Mouse (Mus musculus) testis, adult 2 months (tissue): ENCODE data around the gene Egfem1. TPM values are rescaled to one million over a fixed set of nuclear protein-coding genes. Genes with fewer than 3 reads are reported as not detected.

Experiments used
- H3K27ac ChIP-seq: fragments of 200-500 bp; 2 replicates; pipeline ENCODE4 v1.5.1; 2012; ENCODE audit warnings: low read depth, low read length; ENCODE audit not compliant: control insufficient read depth, insufficient read depth
- H3K27me3 ChIP-seq: fragments of 200-500 bp; 2 replicates; pipeline ENCODE4 v1.6.1; 2012; ENCODE audit warnings: mild to moderate bottlenecking, low read length, moderate library complexity; ENCODE audit not compliant: control insufficient read depth, insufficient read depth
- H3K36me3 ChIP-seq: fragments of 200-500 bp; 2 replicates; pipeline ENCODE4 v1.6.1; 2012; ENCODE audit warnings: mild to moderate bottlenecking, low read length; ENCODE audit not compliant: control insufficient read depth, insufficient read depth
- H3K4me1 ChIP-seq: fragments of 200-500 bp; 2 replicates; pipeline ENCODE4 v1.6.1; 2012; ENCODE audit warnings: low read length; ENCODE audit not compliant: control insufficient read depth, insufficient read depth
- H3K4me3 ChIP-seq: fragments of 200-500 bp; 2 replicates; pipeline ENCODE4 v1.5.1; 2012; ENCODE audit warnings: low read depth, mild to moderate bottlenecking, low read length, moderate library complexity, mixed read lengths; ENCODE audit not compliant: control insufficient read depth
- CTCF ChIP-seq: fragments of 200-500 bp; IDR thresholded peaks from 2 replicates; pipeline ENCODE4 v1.5.1; 2012; ENCODE audit warnings: low read depth, mild to moderate bottlenecking, inconsistent platforms, low read length, moderate library complexity; ENCODE audit not compliant: control insufficient read depth, insufficient read depth, insufficient replicate concordance
- POLR2A ChIP-seq: fragments of 200-500 bp; IDR thresholded peaks from 2 replicates; pipeline ENCODE4 v1.6.1; 2012; ENCODE audit warnings: low read depth, mild to moderate bottlenecking, inconsistent platforms, low read length, moderate library complexity; ENCODE audit not compliant: control insufficient read depth
- polyA plus RNA-seq: library from polyadenylated mRNA; depleted of rRNA; stranded (reverse); fragments of >200 nt; gene quantifications from 2 replicates; pipeline ENCODE4 v1.2.3, GENCODE M21; 2012

The Egfem1 gene
- polyA plus RNA-seq, 1 experiment = 0.62 TPM

DNA sequence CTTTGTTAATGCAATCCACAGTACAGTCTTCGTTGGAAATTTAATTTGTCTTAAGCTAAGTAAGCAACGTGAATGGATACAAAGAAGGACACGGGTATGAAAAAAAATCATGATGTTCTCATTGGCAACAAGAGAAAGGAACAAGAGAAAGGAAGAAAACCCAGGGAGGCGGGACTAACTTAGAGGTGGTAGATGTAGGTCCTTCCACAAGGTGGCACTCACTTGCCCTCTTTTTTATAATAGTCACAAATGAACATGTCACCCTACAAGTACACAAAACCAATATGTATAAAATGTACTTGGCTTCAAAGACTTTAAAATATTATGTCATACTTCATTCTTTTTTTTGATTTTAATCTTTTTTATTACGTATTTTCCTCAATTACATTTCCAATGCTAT, 288.7 kb downstream of the Egfem1 start:
- no peaks in the 10 kb centered on the region for H3K36me3 ChIP-seq
- no peaks in the 10 kb centered on the region for H3K4me1 ChIP-seq
- no peak overlapping the region for H3K27ac ChIP-seq
- TF ChIP-seq POLR2A = no peak
- TF ChIP-seq CTCF = no peak
- no peak overlapping the region for H3K4me3 ChIP-seq
- H3K27me3 ChIP-seq = no peaks in the 10 kb centered on the region

DNA sequence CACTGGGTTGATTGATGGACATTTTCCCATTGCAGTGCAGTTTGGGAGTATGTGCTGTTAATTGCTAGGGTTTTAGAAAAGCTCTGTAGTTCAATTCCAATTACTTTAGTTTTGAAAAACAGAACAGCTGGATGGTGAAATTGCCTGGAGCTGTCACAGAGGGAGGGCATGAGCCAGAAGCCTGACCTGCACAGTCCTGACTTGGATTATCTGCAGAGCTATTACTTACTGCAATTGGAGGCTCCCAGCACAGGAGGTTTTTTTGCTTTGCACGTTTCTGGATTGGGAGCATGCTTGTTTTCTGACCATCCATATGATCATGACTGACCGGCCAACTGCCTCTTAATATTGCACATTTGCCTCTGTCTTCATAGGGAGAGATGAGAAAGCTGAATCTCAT, 299.4 kb downstream of the Egfem1 start:
- Histone ChIP-seq H3K27me3 (no peaks in the 10 kb centered on the region), H3K4me3 (no peak overlapping the region), H3K36me3 (no peaks in the 10 kb centered on the region), H3K27ac (no peak overlapping the region), H3K4me1 (no peaks in the 10 kb centered on the region)
- no peak for TF ChIP-seq POLR2A
- no peak for TF ChIP-seq CTCF

- H3K27ac ChIP-seq = no peak overlapping the region
- no peaks in the 10 kb centered on the region for H3K4me1 ChIP-seq
- no peak overlapping the region for H3K4me3 ChIP-seq
- TF ChIP-seq POLR2A (no peak), CTCF (no peak)
- no peaks in the 10 kb centered on the region for H3K27me3 ChIP-seq
- H3K36me3 ChIP-seq = no peaks in the 10 kb centered on the region
Observed at GRCm38 (mm10) chr3:29399064-29399463, 317.2 kb downstream of the Egfem1 start.

DNA sequence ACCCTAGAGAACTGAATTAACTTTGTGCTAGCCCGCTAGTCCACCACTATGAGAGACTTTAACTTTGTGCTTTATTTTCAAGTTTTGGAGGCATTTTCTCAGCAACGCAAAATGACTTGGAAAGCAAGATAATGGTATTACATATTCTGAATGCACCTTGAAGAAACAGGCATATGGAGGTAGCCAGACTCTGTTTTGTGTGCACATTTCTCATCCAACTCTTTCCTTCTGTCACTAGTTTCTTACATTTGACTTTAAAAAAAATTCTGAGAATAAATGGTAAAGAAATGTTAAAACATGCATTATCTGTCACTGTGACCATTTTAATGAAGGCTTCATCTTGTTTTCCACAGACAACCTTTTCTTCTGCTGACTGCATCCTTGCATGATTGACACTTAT, 339.8 kb downstream of the Egfem1 start:
- H3K27ac ChIP-seq = no peak overlapping the region
- TF ChIP-seq POLR2A (no peak), CTCF (no peak)

DNA sequence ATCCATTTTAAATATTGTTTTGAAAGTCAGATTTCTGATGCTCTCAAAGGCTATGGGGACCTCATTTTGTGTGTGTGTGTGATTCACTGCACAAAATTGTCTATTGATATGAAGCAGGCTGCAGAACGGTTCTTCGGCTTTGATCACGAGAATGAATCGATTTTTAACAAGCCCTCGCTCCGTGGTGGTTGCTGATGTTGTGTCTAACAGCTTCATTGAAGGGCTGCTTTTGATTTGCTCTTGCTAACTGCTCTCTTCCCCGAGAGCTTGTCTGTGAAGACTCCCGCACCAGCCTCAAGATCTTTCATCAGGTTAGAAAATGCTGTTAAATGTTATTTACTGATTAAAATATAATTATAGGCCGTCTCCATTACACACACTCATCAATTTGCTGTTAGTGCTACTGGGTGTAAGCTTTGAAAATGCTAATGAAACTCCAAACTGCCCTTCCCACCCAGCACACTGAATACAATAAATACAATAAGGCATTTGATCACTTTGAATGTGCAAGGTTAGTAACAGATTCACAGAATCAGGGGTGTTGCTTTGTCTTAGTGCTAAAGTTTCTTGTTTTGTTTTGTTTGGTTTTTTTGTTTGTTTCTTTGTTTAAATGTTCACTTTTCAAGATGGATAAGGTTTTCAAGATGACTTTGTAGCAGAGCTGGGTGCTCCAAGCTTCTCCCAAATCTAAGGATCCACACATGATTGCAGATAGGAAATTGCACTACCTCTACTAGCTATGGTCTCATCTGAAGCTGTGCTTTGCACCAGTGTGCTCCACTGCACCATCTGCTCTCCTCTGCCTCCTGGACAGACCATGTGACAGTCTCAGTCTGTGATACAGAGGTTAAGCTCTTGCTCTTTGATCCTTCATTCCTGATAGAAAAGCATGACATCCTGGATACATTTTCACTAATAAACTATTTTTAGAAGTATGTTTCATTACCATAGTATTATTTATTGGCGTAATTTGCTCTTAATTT, 350.6 kb downstream of the Egfem1 start:
- TF ChIP-seq CTCF = no peak
- H3K27ac ChIP-seq = no peak overlapping the region
- no peak overlapping the region for H3K4me3 ChIP-seq
- no peaks in the 10 kb centered on the region for H3K27me3 ChIP-seq
- H3K36me3 ChIP-seq = no peaks in the 10 kb centered on the region
- H3K4me1 ChIP-seq = no peaks in the 10 kb centered on the region

More for the DNA sequence above, 339.8 kb downstream of the Egfem1 start:
- Histone ChIP-seq H3K27me3 (no peaks in the 10 kb centered on the region), H3K4me1 (no peaks in the 10 kb centered on the region), H3K4me3 (no peak overlapping the region), H3K36me3 (no peaks in the 10 kb centered on the region)

GRCm38 (mm10) chr3:29443024-29443423, 361.2 kb downstream of the Egfem1 start:
- Histone ChIP-seq H3K27ac (no peak overlapping the region), H3K4me3 (no peak overlapping the region), H3K36me3 (no peaks in the 10 kb centered on the region), H3K27me3 (no peaks in the 10 kb centered on the region), H3K4me1 (no peaks in the 10 kb centered on the region)
- TF ChIP-seq POLR2A = no peak
- no peak for TF ChIP-seq CTCF

- no peak overlapping the region for H3K27ac ChIP-seq
- no peak overlapping the region for H3K4me3 ChIP-seq
- no peaks in the 10 kb centered on the region for H3K27me3 ChIP-seq
- no peak for TF ChIP-seq POLR2A
- TF ChIP-seq CTCF = no peak
- H3K4me1 ChIP-seq = no peaks in the 10 kb centered on the region
- H3K36me3 ChIP-seq = no peaks in the 10 kb centered on the region
Observed at GRCm38 (mm10) chr3:29444661-29445060, 362.8 kb downstream of the Egfem1 start.
